In the genomic region with DNA sequence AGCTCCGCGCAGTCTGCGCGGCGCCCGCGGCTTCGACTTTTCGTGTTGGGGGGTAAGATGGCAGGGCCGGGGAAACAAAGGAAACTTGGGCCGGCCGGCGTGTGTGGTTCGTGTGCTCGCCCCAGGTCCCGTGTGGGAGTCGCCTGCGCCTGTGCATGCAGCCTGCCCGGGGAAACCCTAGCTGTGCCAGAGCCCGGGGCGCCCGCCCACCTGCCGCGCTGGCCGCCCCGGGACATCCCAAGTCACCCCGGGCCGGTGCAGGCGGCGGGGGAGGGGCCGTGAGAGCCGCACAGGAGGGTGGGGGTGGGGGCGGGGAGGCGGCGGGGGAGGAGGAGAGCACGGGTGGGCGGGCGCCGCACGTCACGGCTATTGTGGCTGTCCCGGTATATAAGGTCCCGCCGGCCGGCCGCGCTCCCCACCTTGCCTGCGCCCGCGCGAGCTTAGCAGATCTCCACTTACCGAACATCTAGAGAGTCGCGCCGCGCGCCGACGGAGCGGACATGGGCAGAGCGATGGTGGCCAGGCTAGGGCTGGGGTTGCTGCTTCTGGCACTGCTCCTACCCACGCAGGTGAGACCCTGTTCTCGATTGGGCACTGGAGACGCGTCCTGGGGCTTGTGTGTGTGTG, we compare ENCODE assay signal across 8 mouse cellular contexts. TPM values are rescaled to one million over a fixed set of nuclear protein-coding genes. Genes with fewer than 3 reads are reported as not detected.
DNase-seq lines count a peak whose midpoint lies in the region; ATAC-seq and TF ChIP-seq lines count a peak whose summit lies in the region.

No protein-coding gene starts in this region.

- H3K9ac ChIP-seq in embryonic facial prominence, embryonic 15.5 days, result peak overlapping the region; percentile 43
- peak overlapping the region; percentile 57 for H3K9ac ChIP-seq in heart, postnatal 0 days (replicated peaks; ENCODE audit: low read depth, low read length)

- WGBS in embryonic facial prominence, embryonic 15.5 days, result under 1% methylated on average over 50 of the region's 65 CpGs
- WGBS in heart, postnatal 0 days, result under 1% methylated on average over 51 of the region's 65 CpGs

- TF ChIP-seq EP300 in heart, postnatal 0 days (IDR thresholded peaks at IDR 0.05; ENCODE audit: low read depth), result no peak

- H3K4me2 ChIP-seq in embryonic facial prominence, embryonic 15.5 days (replicated peaks), result peak overlapping the region; percentile 90
- peak overlapping the region; percentile 94 for H3K4me2 ChIP-seq in heart, postnatal 0 days (ENCODE audit: low read depth, low read length)

- ATAC-seq in embryonic facial prominence, embryonic 15.5 days (ENCODE audit: insufficient number of reproducible peaks, low FRiP score, low TSS enrichment, low read depth), result peak; percentile 86
- ATAC-seq in heart, postnatal 0 days (ENCODE audit: insufficient read depth, low read depth), result peak; percentile 82
- peak; percentile 62 for ATAC-seq in megakaryocyte-erythroid progenitor cell, adult 5-6 weeks (replicated peaks; ENCODE audit: low FRiP score, low TSS enrichment, poor library complexity, severe bottlenecking)

- DNase-seq in CD4-positive helper T cell, adult 2 months (ENCODE audit: low read depth, low spot score), result peak; percentile 28
- DNase-seq in T-cell, adult 2 months (ENCODE audit: low spot score), result peak; percentile 26
- peak; percentile 57 for DNase-seq in heart, postnatal 0 days (ENCODE audit: low spot score)
- peak; percentile 81 to 88 for DNase-seq in kidney, postnatal 36 days
- DNase-seq in spleen, adult 12 weeks (ENCODE audit: low spot score), result peak; percentile 91
- no peak for DNase-seq in left cerebral cortex, adult 11 months (ENCODE audit: low spot score)

- peaks cover 7% of the 10 kb centered on the region for H3K36me3 ChIP-seq in embryonic facial prominence, embryonic 15.5 days
- H3K36me3 ChIP-seq in heart, postnatal 0 days (replicated peaks; ENCODE audit: control insufficient read depth, insufficient read depth, low read length), result no peaks in the 10 kb centered on the region

- peaks cover 10% of the 10 kb centered on the region; the same call in 1 of the 2 replicates for H3K27me3 ChIP-seq in embryonic facial prominence, embryonic 15.5 days
- peaks cover 10% of the 10 kb centered on the region; the same call in 1 of the 2 replicates for H3K27me3 ChIP-seq in heart, postnatal 0 days (ENCODE audit: control insufficient read depth, insufficient read depth, low read length)

- H3K4me3 ChIP-seq in embryonic facial prominence, embryonic 15.5 days (replicated peaks), result peak overlapping the region; percentile 58
- peak overlapping the region; percentile 63 for H3K4me3 ChIP-seq in heart, postnatal 0 days (ENCODE audit: low read depth, low read length)

- H3K27ac ChIP-seq in embryonic facial prominence, embryonic 15.5 days (replicated peaks), result peak overlapping the region; percentile 93
- H3K27ac ChIP-seq in heart, postnatal 0 days (ENCODE audit: low read depth), result peak overlapping the region; percentile 63

- H3K4me1 ChIP-seq in embryonic facial prominence, embryonic 15.5 days, result peaks cover 16% of the 10 kb centered on the region
- 0 out of 2 replicates have a peak, but pooled peaks cover 4% of the 10 kb centered on the region for H3K4me1 ChIP-seq in heart, postnatal 0 days (ENCODE audit: control insufficient read depth, insufficient read depth)

- no peaks in the 10 kb centered on the region for H3K9me3 ChIP-seq in embryonic facial prominence, embryonic 15.5 days (replicated peaks)
- H3K9me3 ChIP-seq in heart, postnatal 0 days (replicated peaks; ENCODE audit: control insufficient read depth, low read length), result no peaks in the 10 kb centered on the region

- no peak for TF ChIP-seq CTCF in heart, postnatal 0 days (IDR thresholded peaks at IDR 0.05; ENCODE audit: low read depth)

RNA-seq across cellular contexts. Expression of a gene that starts 0.8 kb away (rescaled TPM):
- polyA plus RNA-seq in embryonic facial prominence, embryonic 15.5 days (2015; fragmentation: Nextera tagmentation; extraction: Ambion mirVana), result 155 and 175 TPM in 2 replicates
- 44.3 and 62.2 TPM in 2 replicates for total RNA-seq in heart, postnatal 0 days (2014; rRNA removed; ENCODE audit: low replicate concordance)
- 32.9 and 33.7 TPM in 2 replicates for polyA plus RNA-seq in heart, postnatal 0 days (2015; fragmentation: Nextera tagmentation; extraction: Ambion mirVana)
- 709 and 802 TPM in 2 replicates for total RNA-seq in megakaryocyte-erythroid progenitor cell, adult 5-6 weeks (2014; fragmentation: Nextera tagmentation)
- 576 and 796 TPM in 2 replicates for total RNA-seq in megakaryocyte-erythroid progenitor cell, adult 5-6 weeks (2017)

RNA-seq across cellular contexts. Expression of a gene that starts 38.1 kb away (rescaled TPM):
- polyA plus RNA-seq in embryonic facial prominence, embryonic 15.5 days (2015; fragmentation: Nextera tagmentation; extraction: Ambion mirVana), result 57.3 and 61.6 TPM in 2 replicates
- 30.7 and 43.0 TPM in 2 replicates for total RNA-seq in heart, postnatal 0 days (2014; rRNA removed; ENCODE audit: low replicate concordance)
- 129 and 133 TPM in 2 replicates for polyA plus RNA-seq in heart, postnatal 0 days (2015; fragmentation: Nextera tagmentation; extraction: Ambion mirVana)
- 47.8 and 55.4 TPM in 2 replicates for total RNA-seq in megakaryocyte-erythroid progenitor cell, adult 5-6 weeks (2014; fragmentation: Nextera tagmentation)
- total RNA-seq in megakaryocyte-erythroid progenitor cell, adult 5-6 weeks (2017), result 91.0 and 96.9 TPM in 2 replicates

RNA-seq across cellular contexts. Expression of a gene that starts 55.0 kb away (rescaled TPM):
- polyA plus RNA-seq in embryonic facial prominence, embryonic 15.5 days (2015; fragmentation: Nextera tagmentation; extraction: Ambion mirVana), result 1.8 and 22.6 TPM in 2 replicates
- total RNA-seq in heart, postnatal 0 days (2014; rRNA removed; ENCODE audit: low replicate concordance), result 5.1 and 6.6 TPM in 2 replicates
- polyA plus RNA-seq in heart, postnatal 0 days (2015; fragmentation: Nextera tagmentation; extraction: Ambion mirVana), result 23.4 and 26.9 TPM in 2 replicates
- total RNA-seq in megakaryocyte-erythroid progenitor cell, adult 5-6 weeks (2014; fragmentation: Nextera tagmentation), result 2.2 and 7.6 TPM in 2 replicates
- 3.0 and 41.1 TPM in 2 replicates for total RNA-seq in megakaryocyte-erythroid progenitor cell, adult 5-6 weeks (2017)
